Mouse (Mus musculus): Measurements from ENCODE around the gene Ppfia2. TPM values are rescaled to one million over a fixed set of nuclear protein-coding genes. Genes with fewer than 3 reads are reported as not detected.

Ppfia2 gene
- polyA plus RNA-seq, 1 experiment from 2014 or later: 2.0 TPM

- no peaks in the 10 kb centered on the region for H3K9me3 ChIP-seq (ENCODE audit: control insufficient read depth, low read depth, low read length)
- ATAC-seq (ENCODE audit: insufficient number of reproducible peaks, insufficient read depth, low FRiP score, low read depth): no peak
- 73% methylated on average over 2 of the region's 2 CpGs for WGBS
- no peaks in the 10 kb centered on the region for H3K27me3 ChIP-seq (ENCODE audit: control insufficient read depth, insufficient read depth, low read length)
- no peak overlapping the region for H3K27ac ChIP-seq (ENCODE audit: low read length)
- no peak overlapping the region for H3K4me2 ChIP-seq (replicated peaks; ENCODE audit: low read depth, low read length)
- H3K36me3 ChIP-seq (ENCODE audit: control insufficient read depth, insufficient read depth, low read length): no peaks in the 10 kb centered on the region
- no peak overlapping the region for H3K9ac ChIP-seq (replicated peaks; ENCODE audit: low read depth, low read length)
- H3K4me3 ChIP-seq (ENCODE audit: low read depth, low read length): no peak overlapping the region
- H3K4me1 ChIP-seq (ENCODE audit: control insufficient read depth, insufficient read depth, low read length): no peaks in the 10 kb centered on the region
These were observed 262.1 kb downstream of the Ppfia2 start for GRCm38 (mm10) chr10:106732265-106732664.

- 75% methylated on average over 4 of the region's 4 CpGs for WGBS
- H3K9me3 ChIP-seq (ENCODE audit: control insufficient read depth, low read depth, low read length): no peaks in the 10 kb centered on the region
- ATAC-seq (ENCODE audit: insufficient number of reproducible peaks, insufficient read depth, low FRiP score, low read depth): no peak
These were observed 266.3 kb downstream of the Ppfia2 start for GRCm38 (mm10) chr10:106736230-106737063.

GRCm38 (mm10) chr10:106738190-106738589 lies 268.1 kb downstream of the Ppfia2 start:
- WGBS: 74% methylated on average over 3 of the region's 3 CpGs

More at GRCm38 (mm10) chr10:106736230-106737063, 266.3 kb downstream of the Ppfia2 start:
- H3K27ac ChIP-seq (ENCODE audit: low read length): no peak overlapping the region
- no peaks in the 10 kb centered on the region for H3K36me3 ChIP-seq (ENCODE audit: control insufficient read depth, insufficient read depth, low read length)
- no peaks in the 10 kb centered on the region for H3K4me1 ChIP-seq (ENCODE audit: control insufficient read depth, insufficient read depth, low read length)
- no peak overlapping the region for H3K4me3 ChIP-seq (ENCODE audit: low read depth, low read length)
- H3K27me3 ChIP-seq (ENCODE audit: control insufficient read depth, insufficient read depth, low read length): no peaks in the 10 kb centered on the region
- H3K4me2 ChIP-seq (replicated peaks; ENCODE audit: low read depth, low read length): no peak overlapping the region
- no peak overlapping the region for H3K9ac ChIP-seq (replicated peaks; ENCODE audit: low read depth, low read length)

DNA sequence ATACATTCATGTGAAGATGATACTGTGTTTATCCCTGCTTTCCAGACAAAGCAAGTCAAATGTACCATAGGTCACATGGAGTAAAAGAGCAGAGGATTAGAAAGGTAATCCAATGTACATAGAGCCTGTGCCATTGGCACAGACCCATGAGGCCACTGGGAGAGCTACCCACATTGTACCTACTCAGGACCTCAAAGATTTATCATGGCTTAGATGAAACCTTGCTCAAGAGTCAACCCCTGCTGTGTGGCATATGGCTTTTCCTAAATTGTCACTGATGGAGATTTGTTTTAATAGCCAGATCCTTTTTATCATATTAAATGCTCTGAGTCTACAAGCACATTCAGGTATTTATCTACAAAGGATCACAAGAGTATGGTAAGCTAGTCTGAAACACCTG lies 274.8 kb downstream of the Ppfia2 start:
- Histone ChIP-seq H3K9ac (replicated peaks; ENCODE audit: low read depth, low read length) (no peak overlapping the region), H3K9me3 (ENCODE audit: control insufficient read depth, low read depth, low read length) (no peaks in the 10 kb centered on the region), H3K36me3 (ENCODE audit: control insufficient read depth, insufficient read depth, low read length) (no peaks in the 10 kb centered on the region), H3K4me2 (replicated peaks; ENCODE audit: low read depth, low read length) (no peak overlapping the region), H3K27ac (ENCODE audit: low read length) (no peak overlapping the region), H3K4me1 (ENCODE audit: control insufficient read depth, insufficient read depth, low read length) (no peaks in the 10 kb centered on the region), H3K27me3 (ENCODE audit: control insufficient read depth, insufficient read depth, low read length) (no peaks in the 10 kb centered on the region), H3K4me3 (ENCODE audit: low read depth, low read length) (no peak overlapping the region)
- no peak for ATAC-seq (ENCODE audit: insufficient number of reproducible peaks, insufficient read depth, low FRiP score, low read depth)

More at GRCm38 (mm10) chr10:106738190-106738589, 268.1 kb downstream of the Ppfia2 start:
- Histone ChIP-seq H3K36me3 (ENCODE audit: control insufficient read depth, insufficient read depth, low read length) (no peaks in the 10 kb centered on the region), H3K4me1 (ENCODE audit: control insufficient read depth, insufficient read depth, low read length) (no peaks in the 10 kb centered on the region), H3K4me2 (replicated peaks; ENCODE audit: low read depth, low read length) (no peak overlapping the region), H3K27me3 (ENCODE audit: control insufficient read depth, insufficient read depth, low read length) (no peaks in the 10 kb centered on the region), H3K4me3 (ENCODE audit: low read depth, low read length) (no peak overlapping the region), H3K9ac (replicated peaks; ENCODE audit: low read depth, low read length) (no peak overlapping the region), H3K27ac (ENCODE audit: low read length) (no peak overlapping the region), H3K9me3 (ENCODE audit: control insufficient read depth, low read depth, low read length) (no peaks in the 10 kb centered on the region)
- no peak for ATAC-seq (ENCODE audit: insufficient number of reproducible peaks, insufficient read depth, low FRiP score, low read depth)

- Histone ChIP-seq H3K27me3 (ENCODE audit: control insufficient read depth, insufficient read depth, low read length) (no peaks in the 10 kb centered on the region), H3K4me2 (replicated peaks; ENCODE audit: low read depth, low read length) (no peak overlapping the region), H3K36me3 (ENCODE audit: control insufficient read depth, insufficient read depth, low read length) (no peaks in the 10 kb centered on the region), H3K9me3 (ENCODE audit: control insufficient read depth, low read depth, low read length) (no peaks in the 10 kb centered on the region), H3K9ac (replicated peaks; ENCODE audit: low read depth, low read length) (no peak overlapping the region), H3K4me1 (ENCODE audit: control insufficient read depth, insufficient read depth, low read length) (no peaks in the 10 kb centered on the region), H3K27ac (ENCODE audit: low read length) (no peak overlapping the region), H3K4me3 (ENCODE audit: low read depth, low read length) (no peak overlapping the region)
- WGBS: 82% methylated on average over 6 of the region's 6 CpGs
- no peak for ATAC-seq (ENCODE audit: insufficient number of reproducible peaks, insufficient read depth, low FRiP score, low read depth)
These were observed 290.9 kb downstream of the Ppfia2 start for GRCm38 (mm10) chr10:106761061-106761460.

DNA sequence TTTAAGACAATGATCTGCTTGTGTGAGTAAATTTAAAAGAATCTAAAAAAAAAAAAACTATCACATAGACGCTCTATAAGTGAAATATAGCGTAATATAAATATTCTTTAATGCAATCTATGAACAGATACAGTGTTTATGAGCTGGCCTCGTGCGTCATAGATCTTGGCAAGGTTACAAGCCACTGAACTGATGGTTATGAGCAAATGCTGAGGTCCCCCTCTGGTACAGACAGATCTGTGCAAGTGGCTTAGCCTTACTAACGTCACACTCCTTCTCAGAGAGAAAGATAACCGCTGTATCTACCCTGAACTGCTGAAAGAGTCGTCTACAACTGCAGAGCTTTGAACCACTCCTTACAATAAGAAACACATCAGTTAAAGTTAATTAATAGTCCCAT lies 293.6 kb downstream of the Ppfia2 start:
- Histone ChIP-seq H3K4me2 (replicated peaks; ENCODE audit: low read depth, low read length) (no peak overlapping the region), H3K9me3 (ENCODE audit: control insufficient read depth, low read depth, low read length) (no peaks in the 10 kb centered on the region), H3K4me1 (ENCODE audit: control insufficient read depth, insufficient read depth, low read length) (no peaks in the 10 kb centered on the region), H3K36me3 (ENCODE audit: control insufficient read depth, insufficient read depth, low read length) (no peaks in the 10 kb centered on the region), H3K27me3 (ENCODE audit: control insufficient read depth, insufficient read depth, low read length) (no peaks in the 10 kb centered on the region), H3K27ac (ENCODE audit: low read length) (no peak overlapping the region), H3K9ac (replicated peaks; ENCODE audit: low read depth, low read length) (no peak overlapping the region), H3K4me3 (ENCODE audit: low read depth, low read length) (no peak overlapping the region)
- no peak for ATAC-seq (ENCODE audit: insufficient number of reproducible peaks, insufficient read depth, low FRiP score, low read depth)
- 73% methylated on average over 7 of the region's 7 CpGs for WGBS

- ATAC-seq (ENCODE audit: insufficient number of reproducible peaks, insufficient read depth, low FRiP score, low read depth): no peak
These were observed 305.4 kb downstream of the Ppfia2 start for GRCm38 (mm10) chr10:106775571-106775970.

DNA sequence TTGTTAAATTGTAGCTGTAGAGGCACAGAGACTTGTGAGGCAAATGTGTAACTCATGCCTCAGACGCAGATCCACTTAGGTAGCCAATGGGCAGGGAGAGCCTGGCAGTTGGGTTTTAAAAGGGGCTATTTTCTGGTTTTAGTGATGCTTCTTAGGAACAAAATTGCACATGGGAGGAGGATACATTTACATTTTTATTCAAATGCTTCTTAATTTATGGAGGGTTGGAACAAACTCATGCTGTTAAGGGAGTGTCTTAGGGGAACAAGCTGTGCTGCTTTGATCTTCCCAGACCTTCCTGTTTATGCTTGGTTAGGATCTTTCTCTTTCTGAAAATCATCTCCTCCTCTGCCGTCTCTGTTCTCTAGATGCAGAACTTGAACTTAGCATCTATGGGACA lies 345.3 kb downstream of the Ppfia2 start:
- Histone ChIP-seq H3K27me3 (ENCODE audit: control insufficient read depth, insufficient read depth, low read length) (no peaks in the 10 kb centered on the region), H3K9ac (replicated peaks; ENCODE audit: low read depth, low read length) (no peak overlapping the region), H3K9me3 (ENCODE audit: control insufficient read depth, low read depth, low read length) (no peaks in the 10 kb centered on the region), H3K27ac (ENCODE audit: low read length) (no peak overlapping the region), H3K4me1 (ENCODE audit: control insufficient read depth, insufficient read depth, low read length) (no peaks in the 10 kb centered on the region), H3K36me3 (ENCODE audit: control insufficient read depth, insufficient read depth, low read length) (no peaks in the 10 kb centered on the region), H3K4me3 (ENCODE audit: low read depth, low read length) (no peak overlapping the region), H3K4me2 (replicated peaks; ENCODE audit: low read depth, low read length) (no peak overlapping the region)
- WGBS: 66% methylated on average over 2 of the region's 2 CpGs
- no peak for ATAC-seq (ENCODE audit: insufficient number of reproducible peaks, insufficient read depth, low FRiP score, low read depth)

More at GRCm38 (mm10) chr10:106775571-106775970, 305.4 kb downstream of the Ppfia2 start:
- 74% methylated on average over 1 of the region's 1 CpGs for WGBS
- no peak overlapping the region for H3K9ac ChIP-seq (replicated peaks; ENCODE audit: low read depth, low read length)
- H3K4me3 ChIP-seq (ENCODE audit: low read depth, low read length): no peak overlapping the region
- H3K4me1 ChIP-seq (ENCODE audit: control insufficient read depth, insufficient read depth, low read length): no peaks in the 10 kb centered on the region
- no peak overlapping the region for H3K27ac ChIP-seq (ENCODE audit: low read length)
- no peaks in the 10 kb centered on the region for H3K9me3 ChIP-seq (ENCODE audit: control insufficient read depth, low read depth, low read length)
- H3K36me3 ChIP-seq (ENCODE audit: control insufficient read depth, insufficient read depth, low read length): no peaks in the 10 kb centered on the region
- no peak overlapping the region for H3K4me2 ChIP-seq (replicated peaks; ENCODE audit: low read depth, low read length)
- H3K27me3 ChIP-seq (ENCODE audit: control insufficient read depth, insufficient read depth, low read length): no peaks in the 10 kb centered on the region

DNA sequence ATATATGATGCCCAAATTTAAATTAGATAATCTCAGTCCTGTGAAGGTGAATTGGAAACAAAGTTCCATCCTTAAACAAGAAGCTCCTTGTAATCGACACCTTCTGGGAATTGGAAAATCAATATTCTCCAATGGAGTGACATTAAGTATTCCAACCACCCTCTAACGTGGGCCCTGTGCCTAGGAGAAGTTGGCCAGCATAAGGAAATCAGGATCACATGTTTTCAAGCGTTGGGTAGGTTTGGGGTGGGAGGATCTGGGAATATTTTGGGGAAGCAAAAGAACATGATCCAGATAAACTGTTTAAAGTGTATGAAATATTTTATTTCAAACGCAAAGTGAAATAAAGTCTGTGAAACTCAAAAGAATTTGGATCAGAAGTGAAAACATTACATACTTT lies 348.2 kb downstream of the Ppfia2 start:
- WGBS: 77% methylated on average over 4 of the region's 4 CpGs
- Histone ChIP-seq H3K4me1 (ENCODE audit: control insufficient read depth, insufficient read depth, low read length) (no peaks in the 10 kb centered on the region), H3K9me3 (ENCODE audit: control insufficient read depth, low read depth, low read length) (no peaks in the 10 kb centered on the region), H3K9ac (replicated peaks; ENCODE audit: low read depth, low read length) (no peak overlapping the region), H3K36me3 (ENCODE audit: control insufficient read depth, insufficient read depth, low read length) (no peaks in the 10 kb centered on the region), H3K27ac (ENCODE audit: low read length) (no peak overlapping the region), H3K4me3 (ENCODE audit: low read depth, low read length) (no peak overlapping the region), H3K27me3 (ENCODE audit: control insufficient read depth, insufficient read depth, low read length) (no peaks in the 10 kb centered on the region), H3K4me2 (replicated peaks; ENCODE audit: low read depth, low read length) (no peak overlapping the region)
- no peak for ATAC-seq (ENCODE audit: insufficient number of reproducible peaks, insufficient read depth, low FRiP score, low read depth)

Measured in stomach, embryonic 14.5 days (tissue).